Mouse (Mus musculus) urinary bladder, adult 2 months (tissue): Measurements from ENCODE around the gene 4930402H24Rik. TPM values are rescaled to one million over a fixed set of nuclear protein-coding genes. Genes with fewer than 3 reads are reported as not detected.

Source experiments
- DNase-seq: peaks from one replicate; pipeline ENCODE4 v3.0.0; 2022; ENCODE audit warnings: low spot score
- polyA plus RNA-seq: library from polyadenylated mRNA; depleted of rRNA; stranded (reverse); fragments of >200 nt; gene quantifications from 2 replicates; pipeline ENCODE4 v1.2.3, GENCODE M21; 2012; rRNA removed

4930402H24Rik gene
- polyA plus RNA-seq, 1 experiment = 46.9 TPM

DNA sequence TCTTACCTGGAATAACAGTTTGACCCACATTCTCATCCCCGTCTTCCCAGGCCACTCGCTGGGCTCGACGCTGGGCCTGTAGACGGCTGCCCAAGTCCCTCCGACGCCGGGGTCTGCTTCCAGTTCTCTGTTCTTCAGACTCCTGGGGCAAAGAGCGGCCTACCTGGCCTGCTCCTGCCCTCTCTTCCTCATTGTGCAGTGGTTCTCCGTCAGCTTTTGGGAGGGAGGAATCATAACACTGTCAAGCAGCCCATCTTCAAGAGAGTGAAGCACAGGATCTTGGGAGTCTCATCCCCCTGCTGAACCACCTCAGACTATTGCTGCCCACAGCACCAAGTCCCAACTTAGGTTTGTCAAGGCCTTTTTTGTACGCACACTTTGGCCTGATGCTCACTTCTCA lies 242.9 kb downstream of the 4930402H24Rik start:
- DNase-seq = no peak

DNA sequence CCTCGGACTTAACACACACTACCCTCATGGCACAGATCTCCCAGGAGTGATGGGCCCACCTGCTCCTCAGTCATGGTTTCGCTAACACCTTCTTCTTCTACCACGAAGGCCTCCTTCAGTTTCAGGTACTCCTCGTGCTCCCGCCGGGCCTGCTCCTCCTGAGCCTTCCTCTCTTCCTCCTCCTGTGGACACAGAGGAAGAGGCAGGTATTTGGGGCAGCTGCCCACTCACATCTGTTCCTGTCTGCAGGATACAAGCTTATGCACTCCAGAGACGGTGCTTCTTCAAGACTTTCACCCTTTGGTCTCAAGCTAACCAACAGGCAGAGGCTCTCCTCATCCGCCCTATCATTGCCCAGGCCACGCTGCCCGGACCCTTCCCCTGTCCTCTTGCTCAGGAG lies 247.7 kb downstream of the 4930402H24Rik start:
- no peak for DNase-seq

DNA sequence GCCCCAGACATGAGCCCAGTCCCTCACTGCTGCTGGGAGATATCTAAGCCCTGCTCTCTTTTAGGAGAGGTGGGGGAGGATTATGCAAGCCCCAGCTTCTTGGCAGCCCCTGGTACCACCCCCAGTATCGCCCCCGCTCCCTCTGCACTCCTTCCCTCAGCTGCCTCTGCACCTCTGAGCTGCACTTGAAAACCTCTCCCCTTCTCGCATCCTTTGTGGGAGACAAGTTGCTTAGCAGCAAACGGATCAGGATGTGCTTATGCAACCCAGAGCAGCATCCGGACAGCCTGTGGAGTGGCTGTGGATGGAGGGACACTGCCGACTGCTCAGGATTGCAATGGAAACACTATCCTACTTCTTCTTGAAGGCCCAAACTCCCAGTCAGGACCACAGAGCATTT lies 248.7 kb downstream of the 4930402H24Rik start:
- DNase-seq = no peak

DNA sequence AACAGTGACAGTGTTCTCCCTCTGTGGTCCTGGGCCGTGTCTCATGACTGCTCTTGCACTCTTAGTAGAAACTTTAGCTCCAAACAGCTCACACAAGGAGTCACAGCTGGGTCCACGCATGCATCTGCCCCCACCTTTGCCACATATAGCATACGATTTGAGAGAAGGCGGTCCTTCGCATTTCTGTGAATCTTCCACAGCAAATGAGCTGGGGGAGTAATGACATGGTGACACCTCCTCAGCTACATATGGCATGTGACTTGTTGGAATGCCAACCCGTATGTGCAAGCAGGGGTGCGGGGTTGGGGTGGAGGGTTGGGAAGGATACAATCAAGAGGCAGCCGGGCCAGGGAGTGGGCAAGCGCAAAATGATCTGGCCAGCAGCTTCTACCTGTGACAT lies 249.7 kb downstream of the 4930402H24Rik start:
- no peak for DNase-seq

Other genes starting within 250 kb of the 4930402H24Rik start
- 115 and 119 TPM in 2 replicates for gene Ddrgk1, start 241.7 kb downstream of the 4930402H24Rik start, polyA plus RNA-seq
- 32.4 and 46.0 TPM in 2 replicates for gene Itpa, start 238.8 kb downstream of the 4930402H24Rik start, polyA plus RNA-seq
- 0.77 and 0.84 TPM in 2 replicates for gene Slc4a11, start 208.9 kb downstream of the 4930402H24Rik start, polyA plus RNA-seq
- gene Atrn, start 89 bp upstream of the 4930402H24Rik start, polyA plus RNA-seq = 94.2 and 104 TPM in 2 replicates
- gene Gfra4, start 136.7 kb upstream of the 4930402H24Rik start, polyA plus RNA-seq = 135 and 138 TPM in 2 replicates
- 256 and 287 TPM in 2 replicates for gene Adam33, start 157.4 kb upstream of the 4930402H24Rik start, polyA plus RNA-seq
- gene Siglec1, start 180.4 kb upstream of the 4930402H24Rik start, polyA plus RNA-seq = 7.6 and 8.7 TPM in 2 replicates
- gene Hspa12b, start 220.9 kb upstream of the 4930402H24Rik start, polyA plus RNA-seq = 33.1 and 34.8 TPM in 2 replicates
- not detected in 2 replicates for gene Gm11037, start 227.1 kb upstream of the 4930402H24Rik start, polyA plus RNA-seq